Mouse (Mus musculus) erythroblast, embryonic 14.5 days (primary cell): ENCODE results near the gene Lcmt2.

ENCODE experiments used
- GATA1 ChIP-seq: IDR thresholded peaks from 2 replicates; pipeline ENCODE4 v1.6.1; 2012; ENCODE audit warnings: low read length, inconsistent platforms, mixed read lengths
- TAL1 ChIP-seq: IDR thresholded peaks from 3 replicates; pipeline ENCODE4 v1.6.1; 2012; ENCODE audit warnings: low read length, inconsistent platforms, mixed read lengths

- no peak for TF ChIP-seq TAL1
- no peak for TF ChIP-seq GATA1
Measured at GRCm38 (mm10) chr2:121109695-121110094, 30.8 kb downstream of the Lcmt2 start, which contains the start of gene Tgm7.
